Mouse (Mus musculus): ENCODE measurements around the gene Efhc1. TPM values are rescaled to one million over a fixed set of nuclear protein-coding genes. Genes with fewer than 3 reads are reported as not detected.

Gene Efhc1
- total RNA-seq (2015) (0.07 and 1.5 TPM in 2 replicates), total RNA-seq (2017) (0.20 and 0.21 TPM in 2 replicates)

DNA sequence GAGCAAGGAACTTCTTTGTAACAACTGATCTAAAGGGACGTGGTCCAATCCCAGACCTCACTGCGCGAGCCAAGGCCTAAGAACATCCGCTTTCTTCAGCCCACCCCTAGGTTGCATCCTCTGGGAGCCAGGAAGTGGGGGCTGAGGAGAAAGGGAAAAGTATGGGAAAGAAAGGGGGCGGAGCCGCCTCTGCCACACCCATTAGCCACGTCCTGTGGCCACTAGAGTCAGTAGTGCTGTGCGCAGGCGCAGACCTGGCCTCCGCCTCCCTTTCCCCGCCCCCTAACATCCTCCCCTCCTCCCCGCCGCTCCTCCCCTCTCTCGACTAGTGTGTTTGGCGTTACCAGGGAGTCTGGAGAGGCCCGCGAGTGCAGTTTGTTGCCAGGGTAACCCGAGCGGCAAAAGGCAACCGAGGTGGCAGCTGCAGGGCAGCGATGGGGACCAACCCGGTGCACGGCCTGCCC, at the start of gene Efhc1:
TSS of gene Efhc1 (plus strand) at position 327 of the 464 bp plus-strand sequence.
- ATAC-seq (replicated peaks; ENCODE audit: poor library complexity) = peak; percentile 97

DNA sequence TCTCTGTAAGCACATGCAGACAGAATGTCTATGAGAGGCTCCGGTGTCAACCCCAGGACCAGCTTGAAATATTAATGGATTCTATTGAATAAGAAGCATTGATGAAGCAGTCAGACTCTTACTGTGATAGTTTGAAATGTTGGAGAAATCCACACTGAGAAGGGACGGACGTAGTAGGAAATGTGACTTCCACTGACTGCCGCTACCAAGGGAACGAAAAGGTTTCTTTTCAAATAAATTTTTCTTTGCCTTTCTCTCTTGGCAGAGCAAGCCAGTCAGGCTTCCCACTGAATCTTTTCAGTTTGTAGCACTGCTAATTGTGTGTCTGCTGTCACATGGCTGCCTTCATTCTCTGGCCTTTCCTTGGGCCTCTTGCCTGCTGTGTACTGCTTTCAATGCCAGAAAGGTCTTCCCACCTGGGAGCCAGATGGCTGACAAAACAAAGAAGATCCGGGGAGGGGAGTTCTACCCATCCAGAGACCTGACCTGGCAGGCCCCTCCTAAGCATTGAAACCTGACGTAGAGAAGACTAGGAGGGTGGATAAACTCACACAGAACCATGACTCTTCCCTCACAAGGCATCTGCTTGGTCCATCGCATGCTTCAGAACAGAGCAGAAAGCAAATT, 45.8 kb upstream of the Efhc1 start:
- ATAC-seq (replicated peaks; ENCODE audit: poor library complexity) = no peak

DNA sequence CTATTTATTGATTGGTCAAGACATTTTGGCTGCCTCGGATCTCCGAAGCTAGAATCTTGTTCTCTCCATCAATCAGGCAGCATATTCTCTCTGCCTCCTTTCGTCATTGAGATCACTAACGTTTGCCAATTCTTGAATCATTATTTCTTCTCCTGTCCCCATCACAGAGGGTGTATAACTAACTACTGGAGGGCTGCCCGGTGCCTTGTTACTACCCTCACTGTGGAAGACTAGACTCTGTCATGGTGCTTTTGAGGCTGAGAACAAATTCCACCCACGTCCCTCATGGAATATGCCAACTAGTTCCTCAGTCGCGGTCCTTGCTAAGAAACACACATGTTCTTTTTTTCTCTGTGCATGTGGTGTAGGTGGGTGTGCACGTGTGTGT, 45.3 kb upstream of the Efhc1 start:
- no peak for ATAC-seq (replicated peaks; ENCODE audit: poor library complexity)

DNA sequence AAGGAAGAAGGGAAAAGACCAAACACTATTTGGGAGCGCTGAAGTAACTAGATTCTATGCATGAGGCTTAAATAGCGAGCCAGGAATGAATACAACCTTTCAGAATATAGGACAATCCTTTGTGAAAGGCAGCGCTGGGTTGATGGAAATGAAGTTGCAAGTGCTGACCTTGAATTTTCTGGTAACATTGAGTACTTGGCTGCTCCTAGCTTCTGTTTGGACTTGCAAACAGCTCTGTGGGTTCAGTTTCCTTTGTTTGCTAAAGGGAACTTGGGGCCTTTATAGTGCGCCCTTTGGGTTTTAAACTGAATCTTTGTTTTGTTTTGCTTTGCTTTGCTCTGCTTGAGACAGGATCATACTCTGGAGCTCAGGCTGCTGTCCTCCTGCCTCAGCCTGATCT, 42.9 kb upstream of the Efhc1 start:
- 0 out of 2 replicates have a peak, but pooled peaks have one; percentile 6 for ATAC-seq (replicated peaks; ENCODE audit: poor library complexity)

DNA sequence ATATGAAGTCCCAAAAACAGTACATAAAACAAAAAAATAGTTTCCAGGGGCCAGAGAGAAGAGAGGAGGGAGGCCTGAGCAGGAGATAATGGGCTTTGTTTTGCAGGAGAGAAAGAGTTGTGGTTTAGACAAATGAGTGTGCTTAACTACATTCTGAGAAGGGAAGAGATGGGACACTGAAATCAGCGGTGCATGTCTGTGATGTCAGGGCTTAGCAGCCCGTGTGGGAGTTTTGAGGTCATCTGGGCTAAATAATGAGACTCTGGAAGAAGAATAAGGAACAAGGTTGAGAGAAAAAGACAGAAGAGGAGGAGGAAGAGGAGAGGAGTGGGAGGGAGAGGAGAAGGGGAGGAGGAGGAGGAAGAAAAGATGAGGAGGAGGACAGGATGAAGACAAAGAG, 39.3 kb upstream of the Efhc1 start:
- peak; percentile 35 for ATAC-seq (replicated peaks; ENCODE audit: poor library complexity)

DNA sequence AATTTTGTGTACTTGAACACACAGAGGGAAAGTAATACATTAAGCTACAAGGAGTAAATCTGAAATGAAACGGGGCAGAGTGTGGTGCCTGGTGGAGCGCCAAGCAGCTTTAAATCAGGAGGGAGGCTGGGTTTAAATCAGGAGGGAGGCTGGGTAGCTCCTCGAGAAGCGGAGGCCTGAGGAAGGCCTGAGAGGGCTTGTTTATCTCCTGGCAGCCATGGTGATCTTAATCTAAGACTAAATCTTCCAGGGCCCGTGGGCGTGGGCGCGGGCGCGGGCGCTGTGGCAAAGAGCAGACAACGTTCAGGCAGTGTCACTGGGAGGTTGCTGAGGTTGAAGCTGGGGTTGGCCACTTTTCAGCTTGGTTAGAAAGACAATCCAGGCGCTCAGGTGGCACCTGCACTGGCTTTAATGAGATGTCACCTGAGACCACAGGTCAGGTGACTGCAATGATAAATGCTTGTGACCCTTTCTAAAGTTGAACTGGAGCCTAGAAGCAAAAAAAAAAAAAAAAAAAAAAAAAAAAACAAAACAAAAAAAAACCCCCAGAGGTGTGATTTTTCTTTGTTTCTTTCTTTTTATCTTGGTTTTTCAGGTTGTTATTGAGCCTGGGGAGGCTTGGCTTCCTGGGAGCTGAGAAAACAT, 38.8 kb upstream of the Efhc1 start:
- peak; percentile 72 for ATAC-seq (replicated peaks; ENCODE audit: poor library complexity)

DNA sequence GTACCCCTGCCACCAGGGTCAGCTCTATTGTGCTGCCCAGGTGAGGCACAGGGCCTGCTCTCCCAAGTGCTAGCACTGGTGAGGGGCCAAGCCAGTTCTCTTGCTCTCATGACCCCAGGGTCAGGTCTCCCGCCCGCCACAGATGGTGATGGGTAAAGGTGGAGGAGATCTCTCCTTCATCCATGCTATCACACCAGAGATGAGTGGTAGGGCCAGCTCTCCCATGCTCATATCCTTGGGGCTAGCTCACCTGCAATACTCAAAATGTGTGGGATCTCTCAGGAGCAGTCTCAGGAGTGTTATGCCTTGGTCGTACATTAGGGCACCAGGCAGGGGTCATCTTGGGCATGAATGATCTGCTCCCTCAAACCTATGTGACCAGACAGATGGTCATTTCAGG, 36.7 kb upstream of the Efhc1 start:
- ATAC-seq (replicated peaks; ENCODE audit: poor library complexity) = no peak

DNA sequence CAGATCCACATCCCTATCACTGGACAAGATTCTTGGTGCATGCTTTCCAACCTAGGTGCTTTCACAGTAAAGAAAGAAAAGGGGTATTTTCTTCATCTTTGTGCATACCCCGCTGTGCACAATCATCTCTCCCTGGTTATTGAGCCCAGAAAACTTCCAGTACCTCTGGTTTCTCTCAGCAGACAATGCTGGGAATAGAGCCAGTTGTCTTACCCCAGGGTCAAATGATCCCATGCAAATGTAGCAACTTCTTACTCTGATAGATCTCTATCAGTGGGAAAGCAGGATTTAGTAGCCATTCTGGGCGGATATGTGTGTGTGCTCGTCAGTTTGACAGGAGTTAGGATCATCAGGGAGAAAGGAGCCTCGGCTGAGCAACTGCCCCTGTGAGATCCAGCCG, 35.8 kb upstream of the Efhc1 start:
- no peak for ATAC-seq (replicated peaks; ENCODE audit: poor library complexity)

DNA sequence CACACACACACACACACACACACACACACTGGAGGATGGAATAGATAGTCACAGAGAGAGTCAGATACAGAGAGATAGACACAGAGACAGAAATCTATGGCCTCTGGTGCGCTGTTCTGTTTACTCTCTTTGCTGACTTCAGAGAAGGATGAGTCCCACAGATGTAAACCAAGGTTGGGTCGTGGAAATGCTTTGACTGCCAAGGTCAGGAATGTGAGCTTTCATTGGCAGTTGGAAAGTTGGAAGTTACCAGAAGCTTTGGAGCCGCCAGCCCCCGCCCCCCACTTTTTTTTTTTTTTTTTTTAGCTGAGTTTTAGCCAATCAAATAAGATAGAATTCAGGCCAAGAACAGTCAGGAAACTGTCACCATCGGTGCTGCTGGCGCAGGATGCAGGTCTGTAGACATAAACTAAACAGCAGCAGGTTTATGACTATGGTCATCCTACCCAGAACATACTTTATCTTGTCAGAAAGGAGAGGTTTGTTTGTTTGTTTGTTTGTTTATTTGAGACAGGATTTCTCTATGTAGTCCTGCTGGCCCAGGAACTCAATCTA, 33.9 kb upstream of the Efhc1 start:
- no peak for ATAC-seq (replicated peaks; ENCODE audit: poor library complexity)

DNA sequence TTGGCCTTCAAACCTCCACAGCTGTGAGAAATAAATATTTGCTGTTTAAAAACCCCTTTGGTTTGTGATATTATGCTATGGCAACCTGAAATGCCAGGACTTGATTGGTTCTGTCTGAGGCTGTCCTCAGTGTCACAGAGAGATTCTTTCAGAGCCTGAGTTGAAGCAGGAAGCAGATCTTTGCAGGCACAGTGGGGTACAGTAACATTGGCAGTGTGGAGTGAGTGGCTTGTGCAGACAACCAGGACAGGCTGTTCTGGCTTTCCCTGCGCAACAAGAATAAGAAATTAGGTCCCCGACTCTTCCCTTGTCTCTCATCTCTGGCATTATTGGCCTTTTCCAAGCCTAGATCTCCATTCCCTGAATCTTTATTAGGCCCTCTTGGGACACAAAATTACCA, 31.7 kb upstream of the Efhc1 start:
- ATAC-seq (replicated peaks; ENCODE audit: poor library complexity) = no peak

DNA sequence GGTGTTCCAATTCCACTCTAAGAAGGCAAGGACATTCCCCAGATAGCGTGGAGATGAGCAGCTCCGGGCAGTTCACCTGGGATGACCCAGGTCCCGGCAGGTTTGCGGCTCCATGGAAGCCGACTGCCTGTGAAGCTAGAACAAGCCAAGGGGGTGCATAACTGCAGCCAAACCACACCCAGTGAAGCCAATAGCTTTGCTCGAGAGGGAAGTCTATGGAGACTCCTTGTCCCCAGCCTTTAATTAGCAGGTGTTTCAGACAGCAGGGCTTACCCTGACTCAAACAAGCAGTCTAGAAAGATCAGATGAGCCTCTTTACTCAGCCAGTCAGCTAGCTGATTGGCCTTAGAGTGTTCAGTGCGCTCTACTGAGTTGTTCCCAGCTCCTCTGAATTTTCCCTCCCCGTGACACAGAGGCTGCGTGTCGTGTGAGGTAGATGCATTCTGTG, 30.3 kb upstream of the Efhc1 start:
- ATAC-seq (replicated peaks; ENCODE audit: poor library complexity) = no peak

DNA sequence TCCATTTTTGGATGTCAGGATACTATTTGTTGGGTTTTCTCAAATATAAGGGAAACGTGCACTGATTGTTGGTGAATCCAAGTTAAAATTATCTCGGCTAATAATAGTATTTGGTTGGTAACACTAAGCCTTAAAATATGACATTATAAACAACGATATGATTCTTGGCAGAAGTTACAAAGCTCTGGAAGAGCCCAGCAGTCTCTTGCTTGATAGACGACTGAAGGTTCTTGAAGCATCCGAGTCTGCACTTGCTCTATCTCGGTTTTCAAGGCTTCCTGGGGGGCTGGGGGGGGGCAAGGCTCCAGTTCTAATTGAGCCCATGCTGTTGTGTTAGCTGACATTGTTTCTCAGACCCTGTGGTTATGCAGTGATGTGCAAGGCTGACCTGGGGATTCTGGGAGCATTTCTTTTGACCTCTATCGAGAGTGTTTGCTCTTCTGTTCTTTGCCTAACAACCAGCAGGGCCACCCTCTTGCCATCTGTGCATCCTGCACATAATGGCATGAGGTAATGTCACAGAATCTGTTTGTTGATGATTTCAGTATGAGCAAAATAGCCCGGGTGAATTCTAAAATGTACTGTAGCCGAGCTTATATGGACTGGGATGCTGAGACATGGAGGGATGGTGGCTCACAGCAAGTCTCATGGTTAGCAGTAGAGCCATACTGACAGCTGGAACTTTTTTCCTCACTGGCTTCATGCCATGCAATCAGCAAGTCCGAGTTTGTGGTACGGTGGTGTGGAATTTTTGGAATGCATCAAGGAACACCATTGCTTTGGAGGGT, 28.6 kb upstream of the Efhc1 start:
- ATAC-seq (replicated peaks; ENCODE audit: poor library complexity) = no peak

DNA sequence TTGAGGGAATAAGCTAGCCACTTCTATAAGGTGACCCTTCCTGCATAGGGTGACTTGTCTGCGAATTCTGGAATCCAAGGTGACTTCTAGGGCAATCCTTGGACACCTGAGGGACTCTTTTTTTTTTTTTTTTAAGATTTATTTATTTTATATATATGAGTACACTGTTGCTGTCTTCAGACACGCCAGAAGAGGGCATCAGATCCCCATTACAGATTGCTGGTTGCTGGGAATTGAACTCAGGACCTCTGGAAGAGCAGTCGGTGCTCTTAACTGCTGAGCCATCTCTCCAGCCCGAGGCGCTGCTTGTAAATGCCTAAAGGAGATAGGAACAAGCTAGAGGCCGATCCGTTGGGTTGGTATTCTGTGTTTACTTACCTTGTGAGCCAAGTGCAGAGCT, 26.1 kb upstream of the Efhc1 start:
- ATAC-seq (replicated peaks; ENCODE audit: poor library complexity) = peak; percentile 14; the same call in 1 of the 2 replicates

DNA sequence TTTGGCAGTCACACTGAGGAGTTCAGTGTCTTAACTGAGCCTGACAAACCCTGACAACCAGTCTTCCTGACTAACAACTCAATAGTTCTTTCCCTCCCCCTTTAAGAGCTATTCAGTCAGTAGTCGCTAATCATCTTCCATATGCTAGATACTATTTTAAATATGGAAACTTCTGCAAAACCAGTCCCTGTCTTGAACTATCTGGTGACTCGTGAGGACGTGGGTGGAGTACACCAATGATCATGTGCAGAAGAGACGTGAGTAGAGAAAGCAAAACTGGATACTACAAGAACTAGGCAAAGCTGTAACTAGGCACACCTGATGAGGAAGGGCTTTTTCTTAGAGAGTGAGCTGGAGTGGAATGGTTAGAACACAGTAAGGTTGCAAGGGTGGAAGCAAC, 25.5 kb upstream of the Efhc1 start:
- peak; percentile 9 for ATAC-seq (replicated peaks; ENCODE audit: poor library complexity)

DNA sequence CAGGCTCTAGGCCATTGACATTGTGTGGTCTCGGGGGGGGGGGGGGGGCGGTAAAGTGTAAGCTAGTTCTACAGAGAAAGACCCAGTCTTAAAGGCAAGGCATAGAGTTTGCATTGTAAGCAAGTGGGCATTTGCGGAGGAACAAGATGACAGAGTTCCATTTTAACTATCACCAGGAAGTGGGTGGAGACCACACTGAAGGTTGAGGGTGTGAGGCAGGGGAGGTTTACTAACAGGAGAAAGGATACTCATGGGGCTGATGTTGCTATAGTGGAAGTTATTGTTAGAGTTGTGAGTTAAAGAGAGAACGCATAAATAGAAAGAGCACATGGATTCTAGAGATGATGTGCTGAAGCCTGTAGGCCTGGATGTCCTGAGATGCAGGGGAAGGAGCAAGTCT, 25.1 kb upstream of the Efhc1 start:
- no peak for ATAC-seq (replicated peaks; ENCODE audit: poor library complexity)

DNA sequence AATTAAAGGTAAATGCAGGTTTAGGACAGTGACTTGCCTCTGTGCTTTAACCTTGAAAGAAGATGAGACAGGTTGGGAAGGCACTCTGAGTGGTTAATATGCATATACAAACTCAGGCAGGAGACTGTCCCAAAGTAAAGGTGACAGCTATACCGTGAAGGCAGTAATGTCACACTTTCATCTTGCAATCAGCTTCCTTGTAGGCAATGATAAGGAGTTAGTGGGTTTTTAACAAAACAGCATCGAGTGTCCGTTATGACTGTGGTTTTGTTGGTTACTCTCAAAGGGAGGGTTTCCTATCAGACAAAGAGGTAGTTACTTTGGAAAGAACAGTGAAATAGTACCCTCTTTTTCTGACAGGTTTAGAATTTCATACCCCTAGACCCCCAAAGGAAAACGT, 22.9 kb upstream of the Efhc1 start:
- peak; percentile 67 for ATAC-seq (replicated peaks; ENCODE audit: poor library complexity)

DNA sequence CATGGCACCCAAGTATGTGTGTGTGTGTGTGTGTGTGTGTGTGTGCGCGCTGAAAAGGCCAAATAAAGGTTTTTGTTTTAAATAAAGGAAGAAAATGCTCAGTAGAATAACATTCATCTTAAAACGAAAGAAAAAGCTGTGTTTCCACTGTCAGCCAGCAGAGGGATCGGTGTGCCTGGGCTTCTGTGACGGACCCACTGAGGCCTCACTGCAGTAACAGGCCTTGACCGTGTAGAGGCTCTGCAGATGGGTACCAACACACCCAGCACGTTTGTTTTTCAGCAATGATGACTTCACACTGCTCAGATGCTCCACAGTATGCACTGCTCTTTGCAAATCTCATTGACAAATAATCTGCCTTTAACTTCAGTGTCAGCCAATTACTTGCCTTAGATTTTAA, 18.0 kb upstream of the Efhc1 start:
- ATAC-seq (replicated peaks; ENCODE audit: poor library complexity) = peak; percentile 85

DNA sequence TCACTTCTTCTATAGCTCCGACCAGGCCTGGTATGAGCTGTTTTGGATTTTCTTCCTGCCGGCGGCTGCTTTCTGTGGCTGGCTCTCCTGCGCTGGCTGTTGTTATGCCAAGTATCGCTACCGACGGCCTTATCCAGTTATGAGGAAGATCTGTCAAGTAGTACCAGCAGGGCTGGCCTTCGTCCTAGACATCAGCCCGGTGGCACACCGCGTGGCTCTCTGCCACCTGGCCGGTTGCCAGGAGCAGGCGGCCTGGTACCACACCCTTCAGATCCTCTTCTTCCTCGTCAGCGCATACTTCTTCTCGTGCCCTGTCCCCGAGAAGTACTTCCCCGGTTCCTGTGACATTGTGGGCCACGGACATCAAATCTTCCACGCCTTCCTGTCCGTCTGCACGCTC, 16.3 kb upstream of the Efhc1 start:
- ATAC-seq (replicated peaks; ENCODE audit: poor library complexity) = peak; percentile 56

DNA sequence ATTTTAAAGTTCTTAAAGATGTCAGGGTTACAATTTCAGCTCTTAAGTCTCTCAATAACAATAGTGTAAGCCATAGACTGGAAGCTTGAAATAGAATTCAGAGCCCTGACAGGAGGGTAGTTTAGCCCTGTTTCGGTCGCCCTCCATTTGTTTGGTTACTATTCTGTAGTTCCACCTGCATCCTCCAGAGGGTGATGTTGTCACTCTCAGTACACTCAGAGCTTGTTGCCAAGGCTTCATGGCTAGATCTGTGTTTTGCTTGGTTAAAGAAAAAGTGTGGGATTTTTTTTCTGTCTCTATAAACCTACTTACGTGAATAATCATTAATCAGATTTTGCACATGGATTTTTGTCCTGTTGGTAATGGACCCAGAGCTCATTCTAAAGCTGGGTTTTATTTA, 12.4 kb upstream of the Efhc1 start:
- peak; percentile 85 for ATAC-seq (replicated peaks; ENCODE audit: poor library complexity)

DNA sequence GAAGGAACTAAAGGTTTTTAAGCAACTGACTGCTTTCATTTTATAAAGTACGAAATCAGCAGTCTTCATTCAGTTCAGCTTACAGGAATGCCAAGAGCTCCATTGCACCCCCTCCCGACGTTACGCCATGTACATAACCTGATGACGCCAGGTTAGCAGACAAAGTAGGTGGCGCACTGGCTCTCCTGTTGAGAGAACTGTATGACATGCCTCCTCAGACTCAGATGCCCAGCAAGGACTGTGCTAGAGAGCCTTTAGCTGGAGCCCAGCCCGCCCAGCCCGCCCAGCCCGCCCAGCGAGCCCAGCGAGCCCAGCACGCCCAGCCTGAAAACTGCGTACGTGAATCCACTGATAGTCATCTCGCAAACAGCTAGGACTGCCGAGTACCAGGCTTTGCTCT, 11.3 kb upstream of the Efhc1 start:
- peak; percentile 44 for ATAC-seq (replicated peaks; ENCODE audit: poor library complexity)

DNA sequence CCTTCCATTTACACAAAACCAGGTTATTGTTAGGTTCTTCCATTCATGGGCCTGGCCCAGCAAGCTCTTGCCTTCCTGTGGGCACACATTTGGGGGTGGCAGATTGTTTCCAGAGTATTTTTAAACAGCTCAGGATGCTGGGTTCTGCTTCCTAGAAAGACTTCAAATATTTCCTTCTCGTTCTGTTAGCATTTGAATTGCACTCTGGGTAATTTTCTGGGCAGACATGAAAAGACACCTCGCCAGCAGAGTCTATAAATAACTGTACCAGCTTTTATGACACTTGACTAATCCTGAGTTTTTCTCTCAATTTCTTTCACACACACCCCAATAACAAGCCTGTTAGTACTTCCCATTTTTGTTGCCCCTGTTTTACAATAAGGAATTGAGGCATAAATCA, 10.1 kb upstream of the Efhc1 start:
- ATAC-seq (replicated peaks; ENCODE audit: poor library complexity) = no peak

DNA sequence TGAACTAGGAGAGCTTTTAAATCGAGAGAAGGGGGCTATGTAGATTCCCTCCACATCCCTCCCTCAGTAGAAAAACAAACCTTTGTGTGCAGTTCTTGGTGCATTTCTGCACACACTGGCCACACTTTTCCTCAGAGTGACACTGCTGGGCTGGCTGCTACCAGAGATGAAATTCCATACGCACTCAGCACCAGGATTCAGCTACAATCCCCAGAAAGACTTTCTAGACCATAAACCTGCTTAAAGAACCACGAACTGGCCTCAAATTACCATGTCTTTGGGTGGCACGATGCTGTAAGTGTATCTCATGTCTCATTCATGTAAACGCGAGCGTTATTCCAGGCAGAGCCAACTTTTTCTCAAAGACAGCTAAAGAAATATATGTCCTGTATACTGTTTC, 9.6 kb upstream of the Efhc1 start:
- no peak for ATAC-seq (replicated peaks; ENCODE audit: poor library complexity)
